Mouse (Mus musculus) cerebellum, postnatal 25 days (tissue): ENCODE results near the gene Llcfc1.

Source experiments
- DNase-seq, 2 experiments: peaks; one replicate each; pipeline ENCODE4 v3.0.0; 2021; ENCODE audit warnings: mixed read lengths in 2 of 2

Gene Llcfc1

GRCm38 (mm10) chr6:41706275-41706674 lies 22.0 kb downstream of the Llcfc1 start:
- DNase-seq, result no peak

- DNase-seq, result no peak
These were observed 26.1 kb downstream of the Llcfc1 start for GRCm38 (mm10) chr6:41710281-41710680.

- no peak for DNase-seq
These were observed 37.2 kb downstream of the Llcfc1 start for GRCm38 (mm10) chr6:41721430-41721829.

GRCm38 (mm10) chr6:41727989-41728609 lies 43.9 kb downstream of the Llcfc1 start:
- no peak for DNase-seq

- DNase-seq, result no peak
These were observed 50.7 kb downstream of the Llcfc1 start for GRCm38 (mm10) chr6:41734719-41735470.
